Mouse (Mus musculus): ENCODE measurements around the gene Vps9d1.

Gene Vps9d1

GRCm38 (mm10) chr8:123254099-123254885 lies at the start of gene Vps9d1, which contains the start of gene Zfp276:
Gene Vps9d1, minus strand, starts transcription at chr8:123254348.
Gene Zfp276, plus strand, starts transcription at chr8:123254195.
- peak within 1 kb of the TSS; percentile 97 for H3K4me3 ChIP-seq (replicated peaks; ENCODE audit: low read length)
- H3K4me1 ChIP-seq (replicated peaks; ENCODE audit: low read depth, low read length), result peaks cover 25% of the 10 kb centered on the region
- TF ChIP-seq POU5F1 (IDR thresholded peaks at IDR 0.05; ENCODE audit: borderline replicate concordance, low read length) (no peak), NANOG (IDR thresholded peaks at IDR 0.05; ENCODE audit: borderline replicate concordance, low read length) (no peak), CTCF (conservative IDR thresholded peaks at IDR 0.05; ENCODE audit: low read length) (no peak)
- H3K36me3 ChIP-seq (ENCODE audit: insufficient read depth, low read length), result peaks cover 65% of the 10 kb centered on the region
- H3K9me3 ChIP-seq (ENCODE audit: low read length), result no peaks in the 10 kb centered on the region
- peaks cover 16% of the 10 kb centered on the region for H3K27me3 ChIP-seq (ENCODE audit: insufficient read depth, low read length)

- no peak for TF ChIP-seq POU5F1 (IDR thresholded peaks at IDR 0.05; ENCODE audit: borderline replicate concordance, low read length)
- no peak for TF ChIP-seq CTCF (conservative IDR thresholded peaks at IDR 0.05; ENCODE audit: low read length)
- no peak for TF ChIP-seq NANOG (IDR thresholded peaks at IDR 0.05; ENCODE audit: borderline replicate concordance, low read length)
- no peaks in the 10 kb centered on the region for H3K9me3 ChIP-seq (ENCODE audit: low read length)
- H3K4me3 ChIP-seq (replicated peaks; ENCODE audit: low read length), result no peak overlapping the region
- no peaks in the 10 kb centered on the region for H3K27me3 ChIP-seq (ENCODE audit: insufficient read depth, low read length)
- H3K4me1 ChIP-seq (replicated peaks; ENCODE audit: low read depth, low read length), result no peaks in the 10 kb centered on the region
- peaks cover 88% of the 10 kb centered on the region for H3K36me3 ChIP-seq (ENCODE audit: insufficient read depth, low read length)
These were observed 44.2 kb upstream of the Vps9d1 start for GRCm38 (mm10) chr8:123298301-123298700.

GRCm38 (mm10) chr8:123292785-123293184 lies 38.6 kb upstream of the Vps9d1 start:
- Histone ChIP-seq H3K4me1 (replicated peaks; ENCODE audit: low read depth, low read length) (no peaks in the 10 kb centered on the region), H3K4me3 (replicated peaks; ENCODE audit: low read length) (no peak overlapping the region), H3K9me3 (ENCODE audit: low read length) (no peaks in the 10 kb centered on the region), H3K36me3 (ENCODE audit: insufficient read depth, low read length) (peaks cover 91% of the 10 kb centered on the region), H3K27me3 (ENCODE audit: insufficient read depth, low read length) (no peaks in the 10 kb centered on the region)
- no peak for TF ChIP-seq NANOG (IDR thresholded peaks at IDR 0.05; ENCODE audit: borderline replicate concordance, low read length)
- no peak for TF ChIP-seq POU5F1 (IDR thresholded peaks at IDR 0.05; ENCODE audit: borderline replicate concordance, low read length)
- no peak for TF ChIP-seq CTCF (conservative IDR thresholded peaks at IDR 0.05; ENCODE audit: low read length)

GRCm38 (mm10) chr8:123292281-123292680 lies 38.1 kb upstream of the Vps9d1 start:
- H3K36me3 ChIP-seq (ENCODE audit: insufficient read depth, low read length), result peaks cover 90% of the 10 kb centered on the region
- H3K4me1 ChIP-seq (replicated peaks; ENCODE audit: low read depth, low read length), result no peaks in the 10 kb centered on the region
- no peaks in the 10 kb centered on the region for H3K27me3 ChIP-seq (ENCODE audit: insufficient read depth, low read length)
- no peaks in the 10 kb centered on the region for H3K9me3 ChIP-seq (ENCODE audit: low read length)
- no peak for TF ChIP-seq POU5F1 (IDR thresholded peaks at IDR 0.05; ENCODE audit: borderline replicate concordance, low read length)
- no peak for TF ChIP-seq NANOG (IDR thresholded peaks at IDR 0.05; ENCODE audit: borderline replicate concordance, low read length)
- TF ChIP-seq CTCF (conservative IDR thresholded peaks at IDR 0.05; ENCODE audit: low read length), result no peak
- H3K4me3 ChIP-seq (replicated peaks; ENCODE audit: low read length), result no peak overlapping the region

GRCm38 (mm10) chr8:123291716-123292115 lies 37.6 kb upstream of the Vps9d1 start:
- H3K27me3 ChIP-seq (ENCODE audit: insufficient read depth, low read length), result no peaks in the 10 kb centered on the region
- no peaks in the 10 kb centered on the region for H3K4me1 ChIP-seq (replicated peaks; ENCODE audit: low read depth, low read length)
- no peaks in the 10 kb centered on the region for H3K9me3 ChIP-seq (ENCODE audit: low read length)
- no peak overlapping the region for H3K4me3 ChIP-seq (replicated peaks; ENCODE audit: low read length)
- peaks cover 90% of the 10 kb centered on the region for H3K36me3 ChIP-seq (ENCODE audit: insufficient read depth, low read length)
- TF ChIP-seq CTCF (conservative IDR thresholded peaks at IDR 0.05; ENCODE audit: low read length) (no peak), NANOG (IDR thresholded peaks at IDR 0.05; ENCODE audit: borderline replicate concordance, low read length) (no peak), POU5F1 (IDR thresholded peaks at IDR 0.05; ENCODE audit: borderline replicate concordance, low read length) (no peak)

GRCm38 (mm10) chr8:123290679-123291078 lies 36.5 kb upstream of the Vps9d1 start:
- no peak for TF ChIP-seq CTCF (conservative IDR thresholded peaks at IDR 0.05; ENCODE audit: low read length)
- TF ChIP-seq NANOG (IDR thresholded peaks at IDR 0.05; ENCODE audit: borderline replicate concordance, low read length), result no peak
- H3K4me1 ChIP-seq (replicated peaks; ENCODE audit: low read depth, low read length), result no peaks in the 10 kb centered on the region
- no peaks in the 10 kb centered on the region for H3K27me3 ChIP-seq (ENCODE audit: insufficient read depth, low read length)
- no peak overlapping the region for H3K4me3 ChIP-seq (replicated peaks; ENCODE audit: low read length)
- H3K9me3 ChIP-seq (ENCODE audit: low read length), result no peaks in the 10 kb centered on the region
- H3K36me3 ChIP-seq (ENCODE audit: insufficient read depth, low read length), result peaks cover 89% of the 10 kb centered on the region

GRCm38 (mm10) chr8:123290166-123290565 lies 36.0 kb upstream of the Vps9d1 start:
- H3K4me1 ChIP-seq (replicated peaks; ENCODE audit: low read depth, low read length), result no peaks in the 10 kb centered on the region
- no peak overlapping the region for H3K4me3 ChIP-seq (replicated peaks; ENCODE audit: low read length)
- peak; percentile 54 for TF ChIP-seq CTCF (conservative IDR thresholded peaks at IDR 0.05; ENCODE audit: low read length)
- TF ChIP-seq NANOG (IDR thresholded peaks at IDR 0.05; ENCODE audit: borderline replicate concordance, low read length), result no peak
- no peak for TF ChIP-seq POU5F1 (IDR thresholded peaks at IDR 0.05; ENCODE audit: borderline replicate concordance, low read length)
- peaks cover 88% of the 10 kb centered on the region for H3K36me3 ChIP-seq (ENCODE audit: insufficient read depth, low read length)
- H3K27me3 ChIP-seq (ENCODE audit: insufficient read depth, low read length), result no peaks in the 10 kb centered on the region
- H3K9me3 ChIP-seq (ENCODE audit: low read length), result no peaks in the 10 kb centered on the region

- H3K36me3 ChIP-seq (ENCODE audit: insufficient read depth, low read length), result peaks cover 84% of the 10 kb centered on the region
- H3K4me3 ChIP-seq (replicated peaks; ENCODE audit: low read length), result no peak overlapping the region
- H3K9me3 ChIP-seq (ENCODE audit: low read length), result no peaks in the 10 kb centered on the region
- no peak for TF ChIP-seq POU5F1 (IDR thresholded peaks at IDR 0.05; ENCODE audit: borderline replicate concordance, low read length)
- no peak for TF ChIP-seq NANOG (IDR thresholded peaks at IDR 0.05; ENCODE audit: borderline replicate concordance, low read length)
- no peak for TF ChIP-seq CTCF (conservative IDR thresholded peaks at IDR 0.05; ENCODE audit: low read length)
- no peaks in the 10 kb centered on the region for H3K27me3 ChIP-seq (ENCODE audit: insufficient read depth, low read length)
- H3K4me1 ChIP-seq (replicated peaks; ENCODE audit: low read depth, low read length), result peaks cover 14% of the 10 kb centered on the region
These were observed 33.2 kb upstream of the Vps9d1 start for GRCm38 (mm10) chr8:123287362-123287761.
